Mouse (Mus musculus): ENCODE measurements around the gene Rasl10a. TPM values are rescaled to one million over a fixed set of nuclear protein-coding genes. Genes with fewer than 3 reads are reported as not detected.

Gene Rasl10a
- polyA plus RNA-seq, 1 experiment, result 6.6 TPM

GRCm38 (mm10) chr11:5103986-5104509, 46.1 kb downstream of the Rasl10a start:
- no peaks in the 10 kb centered on the region; the same call in 1 of the 2 replicates for H3K4me1 ChIP-seq (ENCODE audit: control insufficient read depth, insufficient read depth, low read length)
- TF ChIP-seq CTCF (IDR thresholded peaks at IDR 0.05; ENCODE audit: control insufficient read depth, insufficient read depth, low read length) (no peak), POLR2A (IDR thresholded peaks at IDR 0.05; ENCODE audit: borderline replicate concordance, control insufficient read depth, low read depth, low read length) (no peak)
- 99% methylated on average over 4 of the region's 4 CpGs for WGBS
- H3K4me3 ChIP-seq (replicated peaks; ENCODE audit: control insufficient read depth, low read depth, low read length), result no peak overlapping the region
- H3K27ac ChIP-seq (ENCODE audit: control insufficient read depth, insufficient read depth, low read depth, low read length, poor library complexity), result no peak overlapping the region

GRCm38 (mm10) chr11:5109441-5109840, 51.5 kb downstream of the Rasl10a start:
- Histone ChIP-seq H3K27ac (ENCODE audit: control insufficient read depth, insufficient read depth, low read depth, low read length, poor library complexity) (no peak overlapping the region), H3K4me1 (ENCODE audit: control insufficient read depth, insufficient read depth, low read length) (no peaks in the 10 kb centered on the region), H3K4me3 (replicated peaks; ENCODE audit: control insufficient read depth, low read depth, low read length) (no peak overlapping the region)
- 84% methylated on average over 8 of the region's 8 CpGs for WGBS
- no peak for TF ChIP-seq POLR2A (IDR thresholded peaks at IDR 0.05; ENCODE audit: borderline replicate concordance, control insufficient read depth, low read depth, low read length)

Other genes with a start within 250 kb of the Rasl10a start
- gene Nf2, start 208.6 kb upstream of the Rasl10a start, polyA plus RNA-seq (2011; ENCODE audit: insufficient read depth, insufficient read length, low replicate concordance, missing spikeins), result 17.5 and 38.0 TPM in 2 replicates
- 2.2 and 11.5 TPM in 2 replicates for gene Nipsnap1, start 184.2 kb upstream of the Rasl10a start, polyA plus RNA-seq (2011; ENCODE audit: insufficient read depth, insufficient read length, low replicate concordance, missing spikeins)
- gene Thoc5, start 162.8 kb upstream of the Rasl10a start, polyA plus RNA-seq (2011; ENCODE audit: insufficient read depth, insufficient read length, low replicate concordance, missing spikeins), result 10.3 and 18.8 TPM in 2 replicates
- 1.2 and 1.5 TPM in 2 replicates for gene Nefh, start 110.1 kb upstream of the Rasl10a start, polyA plus RNA-seq (2011; ENCODE audit: insufficient read depth, insufficient read length, low replicate concordance, missing spikeins)
- gene Ap1b1, start 71.3 kb upstream of the Rasl10a start, polyA plus RNA-seq (2011; ENCODE audit: insufficient read depth, insufficient read length, low replicate concordance, missing spikeins), result 75.4 and 99.1 TPM in 2 replicates
- gene Gas2l1, start 7.2 kb downstream of the Rasl10a start, polyA plus RNA-seq (2011; ENCODE audit: insufficient read depth, insufficient read length, low replicate concordance, missing spikeins), result 40.2 and 78.2 TPM in 2 replicates
- 13.8 and 14.7 TPM in 2 replicates for gene Rhbdd3, start 40.8 kb downstream of the Rasl10a start, polyA plus RNA-seq (2011; ENCODE audit: insufficient read depth, insufficient read length, low replicate concordance, missing spikeins)
- gene Ewsr1, start 41.1 kb downstream of the Rasl10a start, polyA plus RNA-seq (2011; ENCODE audit: insufficient read depth, insufficient read length, low replicate concordance, missing spikeins), result 342 and 464 TPM in 2 replicates
- gene Emid1, start 94.1 kb downstream of the Rasl10a start, polyA plus RNA-seq (2011; ENCODE audit: insufficient read depth, insufficient read length, low replicate concordance, missing spikeins), result 7.8 and 20.2 TPM in 2 replicates
- gene Kremen1, start 203.4 kb downstream of the Rasl10a start, polyA plus RNA-seq (2011; ENCODE audit: insufficient read depth, insufficient read length, low replicate concordance, missing spikeins), result 1.4 and 2.1 TPM in 2 replicates

All from bone marrow, adult 2 months (tissue).